In genomic region chr17:17837919-17838701, GRCm38 (mm10) we compare ENCODE assay signal across 7 mouse cellular contexts. TPM values are rescaled to one million over a fixed set of nuclear protein-coding genes. Genes with fewer than 3 reads are reported as not detected.
DNase-seq lines count a peak whose midpoint lies in the region; ATAC-seq lines count a peak whose summit lies in the region.

No protein-coding gene starts in this region.

- peak overlapping the region; percentile 79 for H3K9ac ChIP-seq in intestine, embryonic 16.5 days (ENCODE audit: low read depth, low read length)
- H3K9ac ChIP-seq in midbrain, embryonic 11.5 days (ENCODE audit: low read length) = peak overlapping the region; percentile 58

- H3K9me3 ChIP-seq in intestine, embryonic 16.5 days (ENCODE audit: control insufficient read depth, low read length) = no peaks in the 10 kb centered on the region
- H3K9me3 ChIP-seq in midbrain, embryonic 11.5 days (ENCODE audit: control insufficient read depth, low read length) = no peaks in the 10 kb centered on the region

- H3K4me3 ChIP-seq in intestine, embryonic 16.5 days (ENCODE audit: low read length) = peak overlapping the region; percentile 56
- peak overlapping the region; percentile 37 for H3K4me3 ChIP-seq in midbrain, embryonic 11.5 days (ENCODE audit: low read depth, low read length)

- peak overlapping the region; percentile 87 for H3K27ac ChIP-seq in intestine, embryonic 16.5 days (ENCODE audit: low read length)
- peak overlapping the region; percentile 32 for H3K27ac ChIP-seq in midbrain, embryonic 11.5 days (ENCODE audit: low read depth, low read length)

- no peaks in the 10 kb centered on the region for H3K27me3 ChIP-seq in intestine, embryonic 16.5 days (replicated peaks; ENCODE audit: control insufficient read depth, insufficient read depth, low read length)
- no peaks in the 10 kb centered on the region for H3K27me3 ChIP-seq in midbrain, embryonic 11.5 days (ENCODE audit: control insufficient read depth, insufficient read depth, low read length)

- H3K4me1 ChIP-seq in intestine, embryonic 16.5 days (ENCODE audit: control insufficient read depth, insufficient read depth, low read length) = peaks cover 34% of the 10 kb centered on the region
- peaks cover 14% of the 10 kb centered on the region for H3K4me1 ChIP-seq in midbrain, embryonic 11.5 days (ENCODE audit: control insufficient read depth, insufficient read depth, low read length)

- ATAC-seq in intestine, embryonic 16.5 days = peak; percentile 100
- peak; percentile 98 for ATAC-seq in midbrain, embryonic 11.5 days (ENCODE audit: low FRiP score)

- H3K4me2 ChIP-seq in intestine, embryonic 16.5 days (ENCODE audit: low read depth, low read length) = peak overlapping the region; percentile 62
- peak overlapping the region; percentile 60 for H3K4me2 ChIP-seq in midbrain, embryonic 11.5 days

- DNase-seq in adrenal gland, adult 2 months = peak; percentile 98
- DNase-seq in embryo, embryonic 11.5 days (ENCODE audit: low read depth, low spot score) = peak; percentile 84
- peak; percentile 96 for DNase-seq in gastrocnemius, postnatal 36 days
- DNase-seq in left cerebral cortex, postnatal 36 days (ENCODE audit: low spot score in 2 of 2) = peak; percentile 93 to 96
- DNase-seq in midbrain, embryonic 11.5 days (ENCODE audit: low spot score, missing footprints) = peak; percentile 97
- peak; percentile 96 for DNase-seq in skeletal muscle tissue, adult 2 months (ENCODE audit: low read depth, low spot score)

- 2% methylated on average over 43 of the region's 43 CpGs for WGBS in intestine, embryonic 16.5 days
- WGBS in midbrain, embryonic 11.5 days = under 1% methylated on average over 43 of the region's 43 CpGs

- intact Hi-C loops in gastrocnemius, postnatal 36 days (cut with DNase I) = loop anchor here (1.0 kb wide), 1 partner anchor 72 kb away; no protein-coding TSS in a partner anchor
- intact Hi-C loops in left cerebral cortex, postnatal 36 days (cut with DNase I) = loop anchor here (1.0 to 5.0 kb wide), 2 partner anchors 12 to 59 kb away; no protein-coding TSS in a partner anchor

- H3K36me3 ChIP-seq in intestine, embryonic 16.5 days (ENCODE audit: control insufficient read depth, insufficient read depth, low read length) = no peaks in the 10 kb centered on the region
- peaks cover 3% of the 10 kb centered on the region; the same call in 1 of the 2 replicates for H3K36me3 ChIP-seq in midbrain, embryonic 11.5 days (ENCODE audit: control insufficient read depth, insufficient read depth, low read length)

RNA-seq across cellular contexts. Expression of gene Spaca6, which starts 11.2 kb away (rescaled TPM):
- total RNA-seq in adrenal gland, adult 2 months (2021) = 10 to 100 TPM; 47.5 to 52.3 TPM
- 41.1 and 41.3 TPM in 2 replicates for polyA plus RNA-seq in adrenal gland, adult 2 months (2012; rRNA removed)
- 1 to 10 TPM; 8.7 to 9.4 TPM for total RNA-seq in gastrocnemius, postnatal 36 days (2021)
- polyA plus RNA-seq in intestine, embryonic 16.5 days (2015; fragmentation: Nextera tagmentation; extraction: Ambion mirVana) = 13.7 and 14.5 TPM in 2 replicates
- total RNA-seq in left cerebral cortex, postnatal 36 days (2021) = 100 to 1,000 TPM in 1 of 2 experiments, 10 to 100 TPM in 1; 58.7 to 131 TPM
- 16.1 and 16.4 TPM in 2 replicates for polyA plus RNA-seq in midbrain, embryonic 11.5 days (2014; fragmentation: Nextera tagmentation; extraction: Ambion mirVana)

RNA-seq across cellular contexts. Expression of gene Has1, which starts 16.9 kb away (rescaled TPM):
- total RNA-seq in adrenal gland, adult 2 months (2021) = under 1 TPM in 1 of 2 experiments, not detected in 1; 0.07 TPM
- polyA plus RNA-seq in adrenal gland, adult 2 months (2012; rRNA removed) = 0.22 and 0.36 TPM in 2 replicates
- under 1 TPM in 1 of 2 experiments, not detected in 1; 0.26 TPM for total RNA-seq in gastrocnemius, postnatal 36 days (2021)
- 0.34 and 0.56 TPM in 2 replicates for polyA plus RNA-seq in intestine, embryonic 16.5 days (2015; fragmentation: Nextera tagmentation; extraction: Ambion mirVana)
- under 1 TPM; 0.45 to 0.79 TPM for total RNA-seq in left cerebral cortex, postnatal 36 days (2021)
- 0.38 and 0.87 TPM in 2 replicates for polyA plus RNA-seq in midbrain, embryonic 11.5 days (2014; fragmentation: Nextera tagmentation; extraction: Ambion mirVana)

RNA-seq across cellular contexts. Expression of gene Fpr1, which starts 45.6 kb away (rescaled TPM):
- not detected for total RNA-seq in adrenal gland, adult 2 months (2021)
- not detected in 2 replicates for polyA plus RNA-seq in adrenal gland, adult 2 months (2012; rRNA removed)
- not detected for total RNA-seq in gastrocnemius, postnatal 36 days (2021)
- 0.29 and 0.60 TPM in 2 replicates for polyA plus RNA-seq in intestine, embryonic 16.5 days (2015; fragmentation: Nextera tagmentation; extraction: Ambion mirVana)
- total RNA-seq in left cerebral cortex, postnatal 36 days (2021) = not detected
- not detected in 2 replicates for polyA plus RNA-seq in midbrain, embryonic 11.5 days (2014; fragmentation: Nextera tagmentation; extraction: Ambion mirVana)

RNA-seq across cellular contexts. Expression of gene Fpr2, which starts 49.5 kb away (rescaled TPM):
- total RNA-seq in adrenal gland, adult 2 months (2021) = under 1 TPM in 1 of 2 experiments, not detected in 1; 0.83 TPM
- not detected in 2 replicates for polyA plus RNA-seq in adrenal gland, adult 2 months (2012; rRNA removed)
- not detected for total RNA-seq in gastrocnemius, postnatal 36 days (2021)
- polyA plus RNA-seq in intestine, embryonic 16.5 days (2015; fragmentation: Nextera tagmentation; extraction: Ambion mirVana) = 0.32 and 0.61 TPM in 2 replicates
- total RNA-seq in left cerebral cortex, postnatal 36 days (2021) = not detected
- polyA plus RNA-seq in midbrain, embryonic 11.5 days (2014; fragmentation: Nextera tagmentation; extraction: Ambion mirVana) = not detected in 2 replicates

RNA-seq across cellular contexts. Expression of gene Fpr3, which starts 49.5 kb away (rescaled TPM):
- total RNA-seq in adrenal gland, adult 2 months (2021) = not detected
- polyA plus RNA-seq in adrenal gland, adult 2 months (2012; rRNA removed) = not detected in 2 replicates
- total RNA-seq in gastrocnemius, postnatal 36 days (2021) = not detected
- not detected in 2 replicates for polyA plus RNA-seq in intestine, embryonic 16.5 days (2015; fragmentation: Nextera tagmentation; extraction: Ambion mirVana)
- total RNA-seq in left cerebral cortex, postnatal 36 days (2021) = not detected
- polyA plus RNA-seq in midbrain, embryonic 11.5 days (2014; fragmentation: Nextera tagmentation; extraction: Ambion mirVana) = not detected in 2 replicates

Comparison
In these comparisons a context has a peak if more than half of its experiments do, and no peak if none do; other contexts are left out.
1. Peak in every context shown above with its lines: DNase-seq, ATAC-seq, H3K4me3 ChIP-seq and H3K27ac ChIP-seq.
2. RNA of gene Spaca6, which starts 11.2 kb away (total RNA-seq): 58.7 to 131 TPM in left cerebral cortex, postnatal 36 days and 47.5 to 52.3 TPM in adrenal gland, adult 2 months; 8.7 to 9.4 TPM in gastrocnemius, postnatal 36 days; every median in the first group is over 4 times any median in the second.